Mouse (Mus musculus) limb, embryonic 14.5 days (tissue): ENCODE data around the gene 2610528A11Rik. TPM values are rescaled to one million over a fixed set of nuclear protein-coding genes. Genes with fewer than 3 reads are reported as not detected.

Experiments
- ATAC-seq: fragments of 200-750 bp; cut with Nextera tagmentation; 2 replicates; pipeline ENCODE4 v1.8.0; 2017; ENCODE audit warnings: low read depth, moderate number of reproducible peaks, moderate TSS enrichment; ENCODE audit not compliant: low FRiP score
- DNase-seq: peaks from one replicate; pipeline ENCODE4 v3.0.0-alpha.2; 2015; ENCODE audit warnings: low spot score
- H3K27ac ChIP-seq: fragments of 300-500 bp; sonication (generic); replicated peaks from 2 replicates; pipeline ENCODE4 v1.5.1; 2014; ENCODE audit warnings: low read depth, mild to moderate bottlenecking, low read length, moderate library complexity, mixed read lengths
- H3K27me3 ChIP-seq: fragments of 300-500 bp; sonication (generic); 2 replicates; pipeline ENCODE4 v1.6.1; 2014; ENCODE audit warnings: low read length, mixed read lengths; ENCODE audit not compliant: control insufficient read depth, insufficient read depth
- H3K36me3 ChIP-seq: fragments of 300-500 bp; sonication (generic); 2 replicates; pipeline ENCODE4 v1.6.1; 2014; ENCODE audit warnings: mild to moderate bottlenecking, low read length, moderate library complexity, mixed read lengths; ENCODE audit not compliant: control insufficient read depth, insufficient read depth
- H3K4me1 ChIP-seq: fragments of 300-500 bp; sonication (generic); 2 replicates; pipeline ENCODE4 v1.6.1; 2014; ENCODE audit warnings: antibody characterized with exemption, low read length, mixed read lengths; ENCODE audit not compliant: control insufficient read depth, insufficient read depth
- H3K4me2 ChIP-seq: fragments of 300-500 bp; sonication (generic); replicated peaks from 2 replicates; pipeline ENCODE4 v1.6.1; 2014; ENCODE audit warnings: low read depth, mild to moderate bottlenecking, low read length, moderate library complexity; ENCODE audit not compliant: severe bottlenecking
- H3K4me3 ChIP-seq: fragments of 300-500 bp; sonication (generic); replicated peaks from 2 replicates; pipeline ENCODE4 v1.5.1; 2014; ENCODE audit warnings: low read length
- H3K9ac ChIP-seq: fragments of 300-500 bp; sonication (generic); 2 replicates; pipeline ENCODE4 v1.6.1; 2014; ENCODE audit warnings: mild to moderate bottlenecking, low read depth, low read length, moderate library complexity; ENCODE audit not compliant: severe bottlenecking
- H3K9me3 ChIP-seq: fragments of 300-500 bp; sonication (generic); 2 replicates; pipeline ENCODE4 v1.6.1; 2016; ENCODE audit warnings: low read length; ENCODE audit not compliant: control insufficient read depth
- POLR2A ChIP-seq: fragments of 200-500 bp; IDR thresholded peaks from 2 replicates; pipeline ENCODE4 v1.8.0; 2012; ENCODE audit warnings: inconsistent platforms, mild to moderate bottlenecking, moderate library complexity, borderline replicate concordance; ENCODE audit not compliant: insufficient read depth, insufficient read length; ENCODE audit errors: extremely low read depth
- WGBS: fragments of 180-500 bp; shearing (Covaris S2); extraction: QIAGEN DNeasy Blood & Tissue Kit; methylation state at CpG from one replicate; pipeline ENCODE4 v1.1.7; 2014; 5-methylcytosine and 5-hydroxymethylcytosine counted together
- polyA plus RNA-seq, 2 experiments: library from polyadenylated mRNA; depleted of rRNA in 1 of 2; stranded (reverse) in 1 of 2; unstranded in 1 of 2; fragments of >200 nt; fragmentation: Nextera tagmentation in 1 of 2; extraction: Ambion mirVana in 1 of 2; gene quantifications; 2 replicates each; pipeline versions ENCODE4 v1.2.1 to v1.2.3; 2012 to 2014

The 2610528A11Rik gene
- polyA plus RNA-seq, 2 experiments: 5.5 to 7.6 TPM

GRCm38 (mm10) chr14:37119233-37119632, 5.4 kb upstream of the 2610528A11Rik start:
- Histone ChIP-seq H3K4me1 (no peaks in the 10 kb centered on the region), H3K36me3 (peaks cover 20% of the 10 kb centered on the region), H3K4me3 (no peak overlapping the region), H3K9ac (no peak overlapping the region), H3K27ac (no peak overlapping the region), H3K4me2 (no peak overlapping the region), H3K9me3 (no peaks in the 10 kb centered on the region), H3K27me3 (no peaks in the 10 kb centered on the region)
- ATAC-seq (no peak), DNase-seq (no peak)
- 91% methylated on average over 4 of the region's 4 CpGs for WGBS
- TF ChIP-seq POLR2A: no peak

DNA sequence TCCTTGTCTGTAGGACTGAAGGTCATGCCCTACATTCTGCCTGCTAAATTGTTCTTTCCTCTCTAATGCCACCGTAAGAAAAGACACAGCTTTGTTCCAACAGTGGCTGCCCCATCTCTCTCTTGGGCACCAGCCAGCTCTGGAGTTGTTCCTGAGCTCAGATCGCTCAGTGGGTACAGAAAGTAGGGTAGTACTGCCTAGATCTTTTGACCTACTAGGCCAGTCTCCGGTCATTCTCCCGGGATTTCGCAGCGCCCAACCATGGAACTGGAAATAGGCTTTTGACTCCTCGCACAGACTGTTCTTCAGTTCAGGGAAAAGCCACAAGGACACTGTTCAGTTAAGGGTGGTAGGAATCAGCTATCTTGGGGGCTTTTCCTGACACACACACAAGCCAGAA, 891 bp downstream of the 2610528A11Rik start:
- Histone ChIP-seq H3K9me3 (no peaks in the 10 kb centered on the region), H3K4me2 (no peak overlapping the region), H3K9ac (no peak overlapping the region), H3K36me3 (no peaks in the 10 kb centered on the region), H3K27ac (no peak overlapping the region), H3K4me3 (no peak overlapping the region), H3K27me3 (no peaks in the 10 kb centered on the region), H3K4me1 (peaks cover 6% of the 10 kb centered on the region)
- no peak for TF ChIP-seq POLR2A
- WGBS: 83% methylated on average over 7 of the region's 7 CpGs
- ATAC-seq (no peak), DNase-seq (no peak)

- no peak for TF ChIP-seq POLR2A
- Histone ChIP-seq H3K27me3 (no peaks in the 10 kb centered on the region), H3K4me2 (no peak overlapping the region)
Observed at GRCm38 (mm10) chr14:37111371-37111770, 2.5 kb downstream of the 2610528A11Rik start.

DNA sequence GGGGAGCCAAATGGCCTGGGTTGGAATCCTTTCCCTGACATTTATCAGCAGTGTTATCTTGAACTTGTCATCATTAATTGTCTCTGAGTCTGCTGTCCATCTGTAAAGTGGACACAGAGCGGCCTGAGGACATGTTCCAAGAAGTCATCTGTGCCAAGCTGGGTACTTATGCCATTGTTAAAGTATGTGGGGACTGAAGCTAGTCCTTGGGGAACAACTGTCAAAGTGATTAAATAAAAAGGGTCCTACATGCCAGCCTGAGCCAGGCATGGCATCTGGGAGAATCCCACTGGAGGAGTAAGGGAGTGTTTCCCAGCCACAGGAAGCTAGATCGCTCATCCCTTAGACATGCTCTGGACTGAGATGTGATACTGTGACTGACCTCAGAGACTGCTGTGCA, 3.4 kb downstream of the 2610528A11Rik start:
- H3K4me3 ChIP-seq: no peak overlapping the region
- no peak overlapping the region for H3K9ac ChIP-seq
- H3K27ac ChIP-seq: no peak overlapping the region
- peaks cover 6% of the 10 kb centered on the region for H3K4me1 ChIP-seq
- H3K9me3 ChIP-seq: no peaks in the 10 kb centered on the region
- DNase-seq (no peak), ATAC-seq (no peak)
- H3K4me2 ChIP-seq: no peak overlapping the region
- WGBS: 58% methylated on average over 2 of the region's 2 CpGs
- TF ChIP-seq POLR2A: no peak
- no peaks in the 10 kb centered on the region for H3K36me3 ChIP-seq
- no peaks in the 10 kb centered on the region for H3K27me3 ChIP-seq

More at GRCm38 (mm10) chr14:37111371-37111770, 2.5 kb downstream of the 2610528A11Rik start:
- no peak for DNase-seq
- Histone ChIP-seq H3K4me3 (no peak overlapping the region), H3K4me1 (peaks cover 6% of the 10 kb centered on the region), H3K36me3 (no peaks in the 10 kb centered on the region), H3K9ac (no peak overlapping the region), H3K27ac (no peak overlapping the region), H3K9me3 (no peaks in the 10 kb centered on the region)
- ATAC-seq: no peak

- peaks cover 6% of the 10 kb centered on the region for H3K4me1 ChIP-seq
- H3K27me3 ChIP-seq: no peaks in the 10 kb centered on the region
- H3K4me3 ChIP-seq: no peak overlapping the region
- no peak for TF ChIP-seq POLR2A
- H3K9me3 ChIP-seq: no peaks in the 10 kb centered on the region
- H3K4me2 ChIP-seq: no peak overlapping the region
- WGBS: 7% methylated on average over 9 of the region's 9 CpGs
- ATAC-seq (no peak), DNase-seq (no peak)
- H3K27ac ChIP-seq: no peak overlapping the region
- H3K9ac ChIP-seq: no peak overlapping the region
- no peaks in the 10 kb centered on the region for H3K36me3 ChIP-seq
Observed at GRCm38 (mm10) chr14:37109975-37110374, 3.8 kb downstream of the 2610528A11Rik start.

DNA sequence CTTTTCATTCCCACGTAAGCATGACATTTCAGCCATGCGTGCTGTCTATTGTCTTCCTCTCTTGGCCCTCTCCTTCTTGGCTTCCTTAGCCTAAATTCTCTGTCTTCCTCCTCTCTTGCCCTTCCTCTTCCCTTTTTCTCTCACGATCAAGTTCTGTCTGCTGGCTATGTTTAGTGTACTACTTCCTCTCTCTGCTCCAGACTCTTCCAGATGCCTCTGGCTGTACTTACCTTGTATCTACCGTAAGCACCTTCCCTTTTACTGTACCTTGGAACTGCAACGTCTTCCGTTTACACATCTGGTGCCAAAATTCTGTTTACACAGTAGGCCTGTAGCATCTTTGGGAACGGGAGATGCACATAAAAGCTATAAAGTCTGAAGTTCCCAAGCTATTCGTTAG, 4.4 kb downstream of the 2610528A11Rik start:
- Histone ChIP-seq H3K36me3 (no peaks in the 10 kb centered on the region), H3K9ac (no peak overlapping the region), H3K4me3 (no peak overlapping the region), H3K27me3 (no peaks in the 10 kb centered on the region), H3K4me2 (no peak overlapping the region), H3K4me1 (peaks cover 6% of the 10 kb centered on the region), H3K9me3 (no peaks in the 10 kb centered on the region), H3K27ac (no peak overlapping the region)
- ATAC-seq (no peak), DNase-seq (no peak)
- WGBS: 42% methylated on average over 8 of the region's 8 CpGs
- no peak for TF ChIP-seq POLR2A
